Mouse (Mus musculus) neural tube, embryonic 11.5 days (tissue): ENCODE measurements around the gene Pofut1. TPM values are rescaled to one million over a fixed set of nuclear protein-coding genes. Genes with fewer than 3 reads are reported as not detected.
A peak's percentile ranks its signal among the peaks of the same experiment; 100 is the strongest.

ENCODE experiments used
- ATAC-seq: fragments of 200-750 bp; cut with Nextera tagmentation; 2 replicates; pipeline ENCODE4 v1.8.0; 2017; ENCODE audit warnings: moderate number of reproducible peaks, mild to moderate bottlenecking, moderate TSS enrichment, moderate library complexity; ENCODE audit not compliant: insufficient read depth, low FRiP score, low TSS enrichment
- DNase-seq: peaks from one replicate; pipeline ENCODE4 v3.0.0-alpha.2; 2015; ENCODE audit warnings: low spot score
- H3K27ac ChIP-seq: fragments of 300-500 bp; sonication (generic); 2 replicates; pipeline ENCODE4 v1.5.1; 2014; ENCODE audit warnings: low read depth, mild to moderate bottlenecking, low read length
- H3K27me3 ChIP-seq: fragments of 300-500 bp; sonication (generic); 2 replicates; pipeline ENCODE4 v1.6.1; 2014; ENCODE audit warnings: mild to moderate bottlenecking, low read length, mixed read lengths; ENCODE audit not compliant: control insufficient read depth, insufficient read depth
- H3K36me3 ChIP-seq: fragments of 300-500 bp; sonication (generic); 2 replicates; pipeline ENCODE4 v1.6.1; 2014; ENCODE audit warnings: mild to moderate bottlenecking, low read length, moderate library complexity, mixed read lengths; ENCODE audit not compliant: control insufficient read depth, insufficient read depth
- H3K4me1 ChIP-seq: fragments of 300-500 bp; sonication (generic); 2 replicates; pipeline ENCODE4 v1.6.1; 2014; ENCODE audit warnings: low read length, mixed read lengths; ENCODE audit not compliant: control insufficient read depth, insufficient read depth
- H3K4me2 ChIP-seq: fragments of 300-500 bp; sonication (generic); 2 replicates; pipeline ENCODE4 v1.6.1; 2014; ENCODE audit warnings: low read depth, mild to moderate bottlenecking, moderate library complexity
- H3K4me3 ChIP-seq: fragments of 300-500 bp; sonication (generic); 2 replicates; pipeline ENCODE4 v1.5.1; 2014; ENCODE audit warnings: low read depth, low read length
- H3K9ac ChIP-seq: fragments of 300-500 bp; sonication (generic); 2 replicates; pipeline ENCODE4 v1.6.1; 2014; ENCODE audit warnings: mild to moderate bottlenecking, low read length
- H3K9me3 ChIP-seq: fragments of 300-500 bp; sonication (generic); 2 replicates; pipeline ENCODE4 v1.6.1; 2016; ENCODE audit warnings: low read length; ENCODE audit not compliant: control insufficient read depth
- WGBS: fragments of 180-500 bp; shearing (Covaris S2); extraction: QIAGEN DNeasy Blood & Tissue Kit; methylation state at CpG from one replicate; pipeline ENCODE4 v1.1.7; 2014; 5-methylcytosine and 5-hydroxymethylcytosine counted together
- polyA plus RNA-seq: library from polyadenylated mRNA; unstranded; fragments of >200 nt; fragmentation: Nextera tagmentation; extraction: Ambion mirVana; gene quantifications from 2 replicates; pipeline ENCODE4 v1.2.1, GENCODE M21; 2014

Gene Pofut1
- polyA plus RNA-seq, 1 experiment from 2014 or later = 5.4 TPM

DNA sequence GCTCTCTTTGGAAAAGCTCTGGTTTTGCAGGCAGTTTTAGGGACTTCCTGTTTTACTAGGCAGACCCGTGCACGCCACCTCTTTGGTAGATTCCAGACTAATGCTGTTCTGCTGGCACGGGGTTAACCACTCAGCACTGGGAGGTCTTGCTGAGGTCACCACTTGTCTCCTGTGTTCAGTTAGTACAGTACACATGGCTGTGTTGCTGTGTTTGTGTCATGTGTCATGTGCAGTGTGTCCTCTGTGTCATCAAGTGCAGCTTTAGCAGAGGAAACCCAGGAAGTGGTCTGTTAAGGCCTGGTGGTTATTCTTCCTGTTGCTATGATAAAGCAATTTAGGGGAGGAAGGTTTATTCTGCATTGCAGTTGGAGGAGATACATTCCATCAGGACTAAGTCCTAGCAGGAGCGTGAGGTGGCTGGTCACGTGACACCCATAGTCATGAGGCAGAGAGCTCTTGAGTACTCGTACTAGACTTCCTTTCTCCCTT lies 26.5 kb upstream of the Pofut1 start:
- ATAC-seq (no peak), DNase-seq (no peak)
- no peak overlapping the region for H3K4me2 ChIP-seq
- H3K9ac ChIP-seq = no peak overlapping the region
- no peak overlapping the region for H3K4me3 ChIP-seq
- no peak overlapping the region for H3K27ac ChIP-seq
- no peaks in the 10 kb centered on the region for H3K9me3 ChIP-seq
- 72% methylated on average over 6 of the region's 6 CpGs for WGBS
- H3K4me1 ChIP-seq = no peaks in the 10 kb centered on the region
- no peaks in the 10 kb centered on the region for H3K27me3 ChIP-seq
- peaks cover 1% of the 10 kb centered on the region; the same call in 1 of the 2 replicates for H3K36me3 ChIP-seq

DNA sequence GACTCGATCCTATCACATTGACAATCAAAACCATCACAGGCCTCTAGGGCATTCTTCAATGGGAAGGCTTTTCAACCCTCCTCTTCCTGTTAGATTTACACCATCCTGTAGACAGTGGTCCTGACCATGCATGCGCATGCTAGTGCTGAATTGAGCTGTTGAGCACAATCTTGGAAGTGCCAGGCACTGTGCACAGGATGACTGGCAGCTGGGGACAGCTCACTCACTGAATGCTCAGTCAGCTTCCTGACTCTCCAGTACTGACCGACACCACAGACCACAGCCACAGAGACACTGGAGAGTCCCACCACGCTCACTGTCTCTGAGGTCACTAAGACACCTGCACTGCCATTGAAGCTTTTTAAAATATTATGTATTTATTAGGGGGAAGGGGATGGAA lies 25.9 kb upstream of the Pofut1 start:
- H3K27me3 ChIP-seq = no peaks in the 10 kb centered on the region
- no peaks in the 10 kb centered on the region for H3K9me3 ChIP-seq
- no peak overlapping the region for H3K27ac ChIP-seq
- ATAC-seq (no peak), DNase-seq (no peak)
- no peak overlapping the region for H3K9ac ChIP-seq
- no peak overlapping the region for H3K4me2 ChIP-seq
- no peaks in the 10 kb centered on the region for H3K36me3 ChIP-seq
- no peak overlapping the region for H3K4me3 ChIP-seq
- 92% methylated on average over 4 of the region's 4 CpGs for WGBS
- no peaks in the 10 kb centered on the region for H3K4me1 ChIP-seq

DNA sequence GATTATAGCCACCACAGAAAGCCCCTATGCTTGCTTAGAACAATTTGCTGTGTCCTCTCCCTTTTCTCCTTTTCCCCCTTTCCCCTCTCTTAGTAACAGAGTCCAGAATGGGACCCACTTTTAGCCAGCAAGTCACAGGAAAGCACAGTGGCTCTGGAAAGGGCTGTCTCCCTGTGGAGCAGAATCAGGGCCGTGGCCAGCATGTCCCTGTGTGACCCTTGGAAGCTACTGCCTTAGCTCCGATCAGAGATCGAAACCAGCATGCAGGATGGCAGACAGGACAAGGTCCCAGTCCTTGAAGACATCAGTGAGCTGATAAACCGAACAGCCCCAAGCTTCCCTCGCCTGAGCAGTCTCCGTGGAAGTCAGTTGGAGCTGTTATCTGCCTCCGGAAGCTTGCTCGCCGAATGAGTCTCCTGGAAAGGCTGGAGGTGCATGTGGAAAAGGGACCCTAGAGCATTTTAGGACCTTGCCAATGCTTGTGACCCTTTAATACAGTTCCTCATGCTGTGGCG lies 23.4 kb upstream of the Pofut1 start:
- Histone ChIP-seq H3K27me3 (no peaks in the 10 kb centered on the region), H3K36me3 (no peaks in the 10 kb centered on the region), H3K4me2 (no peak overlapping the region), H3K9me3 (no peaks in the 10 kb centered on the region), H3K4me1 (no peaks in the 10 kb centered on the region), H3K9ac (no peak overlapping the region), H3K27ac (no peak overlapping the region), H3K4me3 (no peak overlapping the region)
- ATAC-seq (no peak), DNase-seq (no peak)
- WGBS = 88% methylated on average over 10 of the region's 10 CpGs

DNA sequence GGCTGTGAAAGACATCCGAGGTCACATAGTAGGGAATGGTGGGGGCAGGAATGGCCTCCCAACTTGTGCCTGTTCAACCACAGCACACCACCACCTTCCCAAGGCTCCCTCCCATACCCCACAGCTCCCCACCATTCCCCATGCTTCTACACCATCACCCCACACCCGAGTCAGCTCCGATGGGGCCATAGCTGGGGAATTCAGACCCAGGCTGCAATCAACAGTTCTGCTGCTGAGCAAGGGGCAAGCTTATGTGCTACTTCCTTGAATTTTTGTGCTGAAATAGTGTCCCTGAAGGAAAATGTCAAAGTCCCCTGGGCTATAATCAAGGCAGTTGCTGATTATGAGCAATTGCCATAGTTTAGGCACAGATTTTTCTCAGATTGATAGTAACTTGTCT lies 22.8 kb upstream of the Pofut1 start:
- H3K4me2 ChIP-seq = no peak overlapping the region
- WGBS = 72% methylated on average over 3 of the region's 3 CpGs
- no peaks in the 10 kb centered on the region for H3K36me3 ChIP-seq
- DNase-seq (no peak), ATAC-seq (no peak)
- no peaks in the 10 kb centered on the region for H3K27me3 ChIP-seq
- no peak overlapping the region for H3K4me3 ChIP-seq
- H3K4me1 ChIP-seq = no peaks in the 10 kb centered on the region
- no peak overlapping the region for H3K27ac ChIP-seq
- no peaks in the 10 kb centered on the region for H3K9me3 ChIP-seq
- no peak overlapping the region for H3K9ac ChIP-seq

DNA sequence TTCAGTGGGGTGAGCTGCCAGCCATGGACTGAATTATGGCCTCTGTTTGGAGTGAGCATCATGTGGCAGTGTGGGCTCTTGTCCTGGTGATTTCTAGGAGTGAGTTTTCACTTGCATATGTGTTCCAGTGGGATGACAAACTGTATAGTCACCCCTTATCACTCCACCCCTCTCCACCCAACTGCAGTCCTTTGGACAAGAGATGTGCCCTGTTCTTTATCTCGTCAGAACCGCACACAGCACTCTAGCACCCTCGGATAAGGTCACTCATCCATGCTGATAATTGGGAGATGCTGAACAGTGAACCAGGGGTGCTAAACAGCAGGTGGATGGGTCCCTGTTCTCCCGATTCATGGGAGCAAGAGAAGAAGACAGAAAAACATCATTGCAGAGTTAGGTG lies 19.7 kb upstream of the Pofut1 start:
- H3K9ac ChIP-seq = no peak overlapping the region
- 0 out of 2 replicates have a peak, but pooled peaks cover 2% of the 10 kb centered on the region for H3K4me1 ChIP-seq
- no peaks in the 10 kb centered on the region for H3K27me3 ChIP-seq
- no peak overlapping the region for H3K4me3 ChIP-seq
- H3K9me3 ChIP-seq = no peaks in the 10 kb centered on the region
- no peaks in the 10 kb centered on the region for H3K36me3 ChIP-seq
- ATAC-seq = no peak
- H3K4me2 ChIP-seq = no peak overlapping the region
- 89% methylated on average over 4 of the region's 4 CpGs for WGBS
- no peak overlapping the region for H3K27ac ChIP-seq
- DNase-seq = no peak

DNA sequence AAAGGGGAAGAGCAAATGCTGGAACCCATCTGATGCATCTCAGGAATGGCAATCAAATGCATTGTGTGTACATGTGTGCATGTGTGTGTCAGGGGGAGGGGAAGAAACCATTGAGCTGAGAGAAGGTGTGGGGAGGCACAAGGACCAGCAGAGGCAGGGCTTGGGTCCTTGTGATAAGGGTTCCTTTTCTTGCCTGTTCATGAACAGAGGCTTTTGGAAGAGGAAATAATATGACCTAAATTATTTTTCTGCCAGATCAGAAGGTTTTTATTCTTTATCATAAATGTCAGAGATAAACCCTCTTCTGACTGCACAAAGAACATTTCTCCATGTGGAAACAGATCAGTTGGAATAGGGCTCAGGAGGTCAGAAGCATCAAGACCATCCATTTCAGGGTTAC lies 19.2 kb upstream of the Pofut1 start:
- Histone ChIP-seq H3K9me3 (no peaks in the 10 kb centered on the region), H3K4me3 (no peak overlapping the region), H3K4me2 (no peak overlapping the region), H3K4me1 (0 out of 2 replicates have a peak, but pooled peaks cover 2% of the 10 kb centered on the region), H3K9ac (no peak overlapping the region), H3K27ac (no peak overlapping the region), H3K27me3 (no peaks in the 10 kb centered on the region), H3K36me3 (no peaks in the 10 kb centered on the region)
- ATAC-seq = no peak
- no peak for DNase-seq

DNA sequence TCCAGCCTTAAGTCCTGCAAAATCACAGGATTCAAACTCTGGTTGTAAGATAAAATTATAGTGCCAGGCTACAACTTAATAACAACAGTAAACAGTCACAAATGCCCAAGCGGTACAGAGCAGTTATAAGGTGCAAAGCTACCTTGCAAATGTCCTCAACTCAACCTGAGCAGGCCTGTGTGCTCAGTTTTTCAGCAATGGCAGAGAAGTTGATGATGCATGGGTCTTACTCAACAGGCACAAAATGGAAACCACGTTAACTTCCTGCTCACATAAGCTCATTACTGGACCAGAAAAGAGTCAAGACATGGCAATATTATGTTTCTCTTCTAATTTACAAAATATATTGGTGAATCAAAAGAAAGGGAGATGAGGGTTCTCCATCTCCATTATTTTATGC lies 18.8 kb upstream of the Pofut1 start:
- 91% methylated on average over 2 of the region's 2 CpGs for WGBS
- H3K36me3 ChIP-seq = no peaks in the 10 kb centered on the region
- no peaks in the 10 kb centered on the region for H3K27me3 ChIP-seq
- no peak overlapping the region for H3K4me3 ChIP-seq
- no peak for ATAC-seq
- H3K4me2 ChIP-seq = no peak overlapping the region
- no peaks in the 10 kb centered on the region for H3K9me3 ChIP-seq
- DNase-seq = no peak
- no peak overlapping the region for H3K27ac ChIP-seq
- 0 out of 2 replicates have a peak, but pooled peaks cover 2% of the 10 kb centered on the region for H3K4me1 ChIP-seq
- no peak overlapping the region for H3K9ac ChIP-seq

DNA sequence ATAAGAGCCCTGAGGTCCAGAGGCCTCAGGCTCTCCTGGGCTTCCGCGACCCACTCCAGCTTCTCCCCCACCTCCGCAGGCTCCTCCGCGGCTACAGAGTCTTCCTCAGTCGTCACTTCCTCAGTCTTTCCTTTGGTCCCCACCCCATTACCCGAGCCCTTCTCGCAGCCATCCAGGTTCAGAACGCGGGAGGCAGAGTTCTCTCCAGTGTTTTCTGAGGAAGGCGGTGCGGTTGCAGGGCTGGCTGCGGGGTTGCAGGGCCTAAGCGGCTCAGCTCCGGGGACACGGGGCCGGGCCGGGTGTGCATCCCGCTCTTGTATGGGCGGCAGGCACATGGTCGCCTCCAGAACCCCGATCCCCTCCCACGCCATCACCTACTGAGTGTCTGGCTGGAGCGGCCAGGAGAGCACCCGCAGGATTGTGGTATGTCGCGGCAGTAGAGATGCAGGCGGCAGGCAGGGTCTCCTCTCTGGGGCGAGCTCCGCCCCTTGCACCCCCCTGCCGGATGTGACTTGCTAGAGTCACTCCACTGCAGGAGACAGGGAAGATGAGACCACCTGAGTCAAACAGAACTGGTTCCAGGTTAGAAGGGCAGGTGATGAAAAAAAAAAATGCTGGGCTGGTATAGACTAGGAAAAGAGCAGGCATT lies 16.3 kb upstream of the Pofut1 start, which contains the start of gene Tspyl3:
Gene Tspyl3, minus strand, starts transcription at position 496 of the 649 bp plus-strand sequence.
- Histone ChIP-seq H3K4me1 (0 out of 2 replicates have a peak, but pooled peaks cover 2% of the 10 kb centered on the region), H3K27ac (peak within 1 kb of the TSS; percentile 14; the same call in 1 of the 2 replicates), H3K4me2 (peak within 1 kb of the TSS; percentile 72), H3K4me3 (peak within 1 kb of the TSS; percentile 46), H3K9me3 (no peaks in the 10 kb centered on the region), H3K36me3 (peaks cover 11% of the 10 kb centered on the region), H3K9ac (peak within 1 kb of the TSS; percentile 76), H3K27me3 (no peaks in the 10 kb centered on the region)
- 7% methylated on average over 31 of the region's 31 CpGs for WGBS
- DNase-seq = peak; percentile 58
- ATAC-seq = peak; percentile 45; the same call in 1 of the 2 replicates

DNA sequence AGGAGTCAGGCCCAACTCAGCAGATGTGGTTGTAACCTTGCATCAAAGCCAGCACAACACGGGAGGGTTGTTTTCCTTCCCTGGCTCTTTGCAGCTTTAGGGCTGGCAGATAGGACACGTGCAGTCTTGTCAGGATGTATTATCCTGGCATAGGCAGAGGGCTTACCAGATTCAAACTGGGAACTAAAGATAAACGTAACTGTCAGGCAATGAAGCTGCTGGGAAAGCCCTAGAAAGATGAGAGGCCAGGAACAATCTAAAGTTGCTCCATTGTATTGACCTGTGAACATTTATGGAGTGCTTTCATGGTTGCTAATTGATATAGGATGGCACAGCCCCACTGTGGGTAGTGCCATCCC lies 15.8 kb upstream of the Pofut1 start:
- H3K4me2 ChIP-seq = peak overlapping the region; percentile 72
- no peak overlapping the region for H3K27ac ChIP-seq
- H3K4me1 ChIP-seq = 0 out of 2 replicates have a peak, but pooled peaks cover 2% of the 10 kb centered on the region
- 8% methylated on average over 3 of the region's 3 CpGs for WGBS
- ATAC-seq = no peak
- H3K9ac ChIP-seq = peak overlapping the region; percentile 14; the same call in 1 of the 2 replicates
- H3K27me3 ChIP-seq = no peaks in the 10 kb centered on the region
- DNase-seq = no peak
- H3K9me3 ChIP-seq = no peaks in the 10 kb centered on the region
- H3K4me3 ChIP-seq = peak overlapping the region; percentile 46; the same call in 1 of the 2 replicates
- peaks cover 15% of the 10 kb centered on the region for H3K36me3 ChIP-seq
